Mouse (Mus musculus) heart, embryonic 13.5 days (tissue): ENCODE measurements around the gene Fjx1. TPM values are rescaled to one million over a fixed set of nuclear protein-coding genes. Genes with fewer than 3 reads are reported as not detected.

Source experiments
- ATAC-seq: fragments of 200-750 bp; cut with Nextera tagmentation; 2 replicates; pipeline ENCODE4 v1.8.0; 2017; ENCODE audit warnings: moderate TSS enrichment; ENCODE audit not compliant: insufficient number of reproducible peaks, low FRiP score, low TSS enrichment; ENCODE audit errors: extremely low read depth
- H3K27ac ChIP-seq: fragments of 300-500 bp; sonication (generic); replicated peaks from 2 replicates; pipeline ENCODE4 v1.5.1; 2015; ENCODE audit warnings: moderate library complexity, mild to moderate bottlenecking, inconsistent platforms
- H3K27me3 ChIP-seq: fragments of 300-500 bp; sonication (generic); replicated peaks from 2 replicates; pipeline ENCODE4 v1.6.1; 2015; ENCODE audit warnings: mild to moderate bottlenecking, inconsistent platforms
- H3K36me3 ChIP-seq: fragments of 300-500 bp; sonication (generic); 2 replicates; pipeline ENCODE4 v1.6.1; 2015; ENCODE audit warnings: mild to moderate bottlenecking, inconsistent platforms
- H3K4me1 ChIP-seq: fragments of 300-500 bp; sonication (generic); 2 replicates; pipeline ENCODE4 v1.6.1; 2015; ENCODE audit warnings: inconsistent platforms
- H3K4me2 ChIP-seq: fragments of 300-500 bp; sonication (generic); 2 replicates; pipeline ENCODE4 v1.6.1; 2015; ENCODE audit warnings: inconsistent platforms, mild to moderate bottlenecking, moderate library complexity
- H3K4me3 ChIP-seq: fragments of 300-500 bp; sonication (generic); 2 replicates; pipeline ENCODE4 v1.5.1; 2015; ENCODE audit warnings: moderate library complexity, mild to moderate bottlenecking, inconsistent platforms
- H3K9ac ChIP-seq: fragments of 300-500 bp; sonication (generic); 2 replicates; pipeline ENCODE4 v1.6.1; 2015; ENCODE audit warnings: inconsistent platforms, mild to moderate bottlenecking, moderate library complexity
- H3K9me3 ChIP-seq: fragments of 300-500 bp; sonication (generic); 2 replicates; pipeline ENCODE4 v1.6.1; 2016; ENCODE audit warnings: inconsistent platforms
- WGBS: fragments of 180-500 bp; shearing (Covaris S2); methylation state at CpG from one replicate; pipeline ENCODE4 v1.1.7; 2015; ENCODE audit warnings: mixed read lengths; 5-methylcytosine and 5-hydroxymethylcytosine counted together
- polyA plus RNA-seq: library from polyadenylated mRNA; unstranded; fragments of >200 nt; fragmentation: Nextera tagmentation; extraction: Ambion mirVana; gene quantifications from 2 replicates; pipeline ENCODE4 v1.2.1, GENCODE M21; 2015

Fjx1 gene
- polyA plus RNA-seq, 1 experiment from 2014 or later, result 2.5 TPM

- H3K9ac ChIP-seq, result no peak overlapping the region
- H3K4me1 ChIP-seq, result no peaks in the 10 kb centered on the region; the same call in 1 of the 2 replicates
- H3K4me2 ChIP-seq, result no peak overlapping the region
- no peak overlapping the region for H3K4me3 ChIP-seq
- 83% methylated on average over 14 of the region's 14 CpGs for WGBS
- H3K27ac ChIP-seq, result no peak overlapping the region
- H3K36me3 ChIP-seq, result no peaks in the 10 kb centered on the region
- H3K27me3 ChIP-seq, result no peaks in the 10 kb centered on the region
- no peaks in the 10 kb centered on the region for H3K9me3 ChIP-seq
- no peak for ATAC-seq
These were observed 36.1 kb downstream of the Fjx1 start for GRCm38 (mm10) chr2:102416149-102416743.

GRCm38 (mm10) chr2:102412738-102413137, 39.6 kb downstream of the Fjx1 start:
- no peak overlapping the region for H3K4me3 ChIP-seq
- no peaks in the 10 kb centered on the region for H3K9me3 ChIP-seq
- no peak for ATAC-seq

GRCm38 (mm10) chr2:102410615-102411014, 41.7 kb downstream of the Fjx1 start:
- Histone ChIP-seq H3K4me1 (peaks cover 31% of the 10 kb centered on the region), H3K9ac (no peak overlapping the region), H3K9me3 (no peaks in the 10 kb centered on the region), H3K36me3 (no peaks in the 10 kb centered on the region), H3K27ac (no peak overlapping the region), H3K4me2 (no peak overlapping the region), H3K4me3 (no peak overlapping the region), H3K27me3 (no peaks in the 10 kb centered on the region)
- WGBS, result 40% methylated on average over 4 of the region's 4 CpGs
- ATAC-seq, result no peak

More at GRCm38 (mm10) chr2:102412738-102413137, 39.6 kb downstream of the Fjx1 start:
- 56% methylated on average over 2 of the region's 2 CpGs for WGBS
- Histone ChIP-seq H3K9ac (no peak overlapping the region), H3K4me2 (no peak overlapping the region), H3K36me3 (no peaks in the 10 kb centered on the region), H3K27me3 (no peaks in the 10 kb centered on the region), H3K4me1 (peaks cover 13% of the 10 kb centered on the region), H3K27ac (no peak overlapping the region)

GRCm38 (mm10) chr2:102409741-102410140, 42.6 kb downstream of the Fjx1 start:
- no peaks in the 10 kb centered on the region for H3K9me3 ChIP-seq
- H3K27me3 ChIP-seq, result no peaks in the 10 kb centered on the region
- no peak overlapping the region for H3K27ac ChIP-seq
- H3K9ac ChIP-seq, result no peak overlapping the region
- 86% methylated on average over 3 of the region's 3 CpGs for WGBS
- H3K4me2 ChIP-seq, result no peak overlapping the region
- H3K36me3 ChIP-seq, result no peaks in the 10 kb centered on the region
- peaks cover 31% of the 10 kb centered on the region for H3K4me1 ChIP-seq
- ATAC-seq, result no peak
- H3K4me3 ChIP-seq, result no peak overlapping the region

- H3K4me3 ChIP-seq, result peak within 1 kb of the TSS; percentile 8; the same call in 1 of the 2 replicates
- no peaks in the 10 kb centered on the region for H3K9me3 ChIP-seq
- 40% methylated on average over 14 of the region's 14 CpGs for WGBS
- no peak for ATAC-seq
- no peak within 1 kb of the TSS for H3K27ac ChIP-seq
- H3K4me1 ChIP-seq, result peaks cover 31% of the 10 kb centered on the region
- H3K9ac ChIP-seq, result no peak within 1 kb of the TSS
- H3K4me2 ChIP-seq, result peak within 1 kb of the TSS; percentile 47
- no peaks in the 10 kb centered on the region for H3K27me3 ChIP-seq
- H3K36me3 ChIP-seq, result no peaks in the 10 kb centered on the region
These were observed 44.7 kb downstream of the Fjx1 start, which contains the start of gene Trim44 for GRCm38 (mm10) chr2:102407363-102408184. Gene Trim44 (minus strand): TSS chr2:102407828.

GRCm38 (mm10) chr2:102406324-102407304, 45.7 kb downstream of the Fjx1 start:
- no peak overlapping the region for H3K27ac ChIP-seq
- H3K4me1 ChIP-seq, result peaks cover 31% of the 10 kb centered on the region
- H3K9ac ChIP-seq, result no peak overlapping the region
- no peaks in the 10 kb centered on the region for H3K27me3 ChIP-seq
- WGBS, result 61% methylated on average over 4 of the region's 4 CpGs
- H3K9me3 ChIP-seq, result no peaks in the 10 kb centered on the region
- no peaks in the 10 kb centered on the region for H3K36me3 ChIP-seq
- ATAC-seq, result no peak; the same call in 1 of the 2 replicates
- peak overlapping the region; percentile 8; the same call in 1 of the 2 replicates for H3K4me3 ChIP-seq
- H3K4me2 ChIP-seq, result peak overlapping the region; percentile 47

- ATAC-seq, result no peak
- Histone ChIP-seq H3K27ac (no peak overlapping the region), H3K4me2 (no peak overlapping the region), H3K36me3 (peaks cover 6% of the 10 kb centered on the region; the same call in 1 of the 2 replicates), H3K4me3 (no peak overlapping the region), H3K27me3 (no peaks in the 10 kb centered on the region), H3K9ac (no peak overlapping the region), H3K9me3 (no peaks in the 10 kb centered on the region), H3K4me1 (peaks cover 37% of the 10 kb centered on the region)
- WGBS, result 74% methylated on average over 5 of the region's 5 CpGs
These were observed 48.3 kb downstream of the Fjx1 start for GRCm38 (mm10) chr2:102403982-102404381.

GRCm38 (mm10) chr2:102403306-102403705, 49.0 kb downstream of the Fjx1 start:
- H3K27me3 ChIP-seq, result no peaks in the 10 kb centered on the region
- ATAC-seq, result no peak
- no peak overlapping the region for H3K4me2 ChIP-seq
- H3K36me3 ChIP-seq, result peaks cover 6% of the 10 kb centered on the region; the same call in 1 of the 2 replicates
- no peaks in the 10 kb centered on the region for H3K9me3 ChIP-seq
- H3K9ac ChIP-seq, result no peak overlapping the region
- no peak overlapping the region for H3K4me3 ChIP-seq
- WGBS, result 87% methylated on average over 4 of the region's 4 CpGs
- H3K27ac ChIP-seq, result no peak overlapping the region
- H3K4me1 ChIP-seq, result peaks cover 39% of the 10 kb centered on the region

- H3K4me2 ChIP-seq, result peak overlapping the region; percentile 89
- no peaks in the 10 kb centered on the region for H3K27me3 ChIP-seq
- peaks cover 35% of the 10 kb centered on the region for H3K4me1 ChIP-seq
- no peaks in the 10 kb centered on the region for H3K9me3 ChIP-seq
- 25% methylated on average over 6 of the region's 6 CpGs for WGBS
- peaks cover 6% of the 10 kb centered on the region; the same call in 1 of the 2 replicates for H3K36me3 ChIP-seq
- H3K9ac ChIP-seq, result peak overlapping the region; percentile 87
- H3K27ac ChIP-seq, result peak overlapping the region; percentile 95
- ATAC-seq, result 0 out of 2 replicates have a peak, but pooled peaks have one; percentile 10
- H3K4me3 ChIP-seq, result peak overlapping the region; percentile 68
These were observed 51.0 kb downstream of the Fjx1 start for GRCm38 (mm10) chr2:102401352-102401692.

GRCm38 (mm10) chr2:102400605-102401351, 51.5 kb downstream of the Fjx1 start:
- Histone ChIP-seq H3K9me3 (no peaks in the 10 kb centered on the region), H3K4me1 (peaks cover 33% of the 10 kb centered on the region), H3K4me2 (peak overlapping the region; percentile 89), H3K27me3 (no peaks in the 10 kb centered on the region), H3K9ac (peak overlapping the region; percentile 87), H3K4me3 (peak overlapping the region; percentile 68), H3K27ac (peak overlapping the region; percentile 95), H3K36me3 (peaks cover 6% of the 10 kb centered on the region; the same call in 1 of the 2 replicates)
- ATAC-seq, result peak; percentile 73
- under 1% methylated on average over 91 of the region's 94 CpGs for WGBS
